Mouse (Mus musculus): ENCODE results near the gene 2010300C02Rik. TPM values are rescaled to one million over a fixed set of nuclear protein-coding genes. Genes with fewer than 3 reads are reported as not detected.

Gene 2010300C02Rik
- polyA plus RNA-seq, 2 experiments = 3.7 to 4.1 TPM

DNA sequence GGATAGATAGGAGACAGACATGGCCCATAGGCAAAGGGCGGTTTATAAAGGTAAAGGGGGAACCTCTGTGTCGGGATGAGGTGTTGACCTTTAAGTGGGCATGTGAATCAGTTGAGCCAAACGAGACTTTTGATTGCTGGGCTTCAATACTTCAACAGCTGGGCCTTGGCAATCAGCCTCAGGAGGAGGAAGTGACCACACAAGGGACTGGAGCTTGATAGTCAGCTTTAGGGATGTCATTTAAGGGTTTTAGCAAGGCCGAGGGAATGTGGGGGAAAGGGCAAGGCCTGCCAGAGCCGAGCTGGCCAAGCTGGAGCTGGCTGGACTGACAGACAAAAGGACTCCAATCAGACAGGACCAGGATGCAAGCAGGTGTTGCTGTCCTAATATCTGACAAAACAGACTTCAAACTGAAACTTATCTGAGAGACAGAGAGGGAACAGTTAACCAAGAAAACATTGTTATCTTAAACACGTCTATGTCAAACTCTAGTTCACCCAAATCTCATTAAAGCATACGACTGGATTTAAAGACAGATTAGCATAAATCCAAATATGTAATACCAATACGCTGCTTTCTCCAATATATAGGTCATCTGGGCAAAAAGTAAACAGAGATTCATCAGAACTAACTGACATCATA, 20.4 kb upstream of the 2010300C02Rik start:
- TF ChIP-seq POLR2A (IDR thresholded peaks at IDR 0.05; ENCODE audit: borderline replicate concordance, extremely low read depth, insufficient read depth, insufficient read length) = no peak
- H3K27ac ChIP-seq (replicated peaks; ENCODE audit: low read depth, low read length) = no peak overlapping the region
- no peaks in the 10 kb centered on the region for H3K9me3 ChIP-seq (ENCODE audit: control insufficient read depth, low read length)
- WGBS = 71% methylated on average over 8 of the region's 8 CpGs
- H3K27me3 ChIP-seq (ENCODE audit: control insufficient read depth, insufficient read depth, low read length) = no peaks in the 10 kb centered on the region
- ATAC-seq (ENCODE audit: low FRiP score, low read depth) (no peak), DNase-seq (ENCODE audit: low spot score) (no peak)
- H3K4me1 ChIP-seq (ENCODE audit: control insufficient read depth, insufficient read depth, low read length) = no peaks in the 10 kb centered on the region
- no peaks in the 10 kb centered on the region for H3K36me3 ChIP-seq (ENCODE audit: control insufficient read depth, insufficient read depth, low read length)
- no peak overlapping the region for H3K9ac ChIP-seq (ENCODE audit: low read depth, low read length, severe bottlenecking)
- no peak overlapping the region for H3K4me2 ChIP-seq (replicated peaks; ENCODE audit: low read depth, low read length, severe bottlenecking)
- H3K4me3 ChIP-seq (replicated peaks; ENCODE audit: low read length) = no peak overlapping the region

DNA sequence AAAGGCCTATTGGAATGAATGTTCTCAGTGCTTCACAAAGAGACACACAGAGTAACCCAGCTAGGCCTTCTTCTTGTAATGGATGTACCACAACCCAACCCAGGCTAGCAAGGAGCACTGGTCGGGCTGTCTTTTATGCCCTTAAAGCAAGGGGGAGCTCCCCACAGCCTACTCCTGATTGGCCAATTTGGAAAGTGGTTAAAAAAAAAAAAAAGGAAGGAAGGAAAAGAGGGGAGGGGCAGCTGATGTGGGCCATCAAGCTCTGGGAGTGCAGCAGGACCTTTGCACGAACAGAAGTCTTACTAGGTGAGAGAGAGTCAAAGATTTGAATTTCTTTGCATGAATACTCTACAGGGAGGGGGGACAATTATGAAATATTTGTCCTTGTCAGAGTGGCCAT, 19.0 kb upstream of the 2010300C02Rik start:
- Histone ChIP-seq H3K36me3 (ENCODE audit: control insufficient read depth, insufficient read depth, low read length) (no peaks in the 10 kb centered on the region), H3K9me3 (ENCODE audit: control insufficient read depth, low read length) (no peaks in the 10 kb centered on the region), H3K27me3 (ENCODE audit: control insufficient read depth, insufficient read depth, low read length) (no peaks in the 10 kb centered on the region), H3K27ac (replicated peaks; ENCODE audit: low read depth, low read length) (no peak overlapping the region), H3K4me3 (replicated peaks; ENCODE audit: low read length) (no peak overlapping the region), H3K4me1 (ENCODE audit: control insufficient read depth, insufficient read depth, low read length) (no peaks in the 10 kb centered on the region), H3K9ac (ENCODE audit: low read depth, low read length, severe bottlenecking) (no peak overlapping the region), H3K4me2 (replicated peaks; ENCODE audit: low read depth, low read length, severe bottlenecking) (no peak overlapping the region)
- DNase-seq (ENCODE audit: low spot score) (no peak), ATAC-seq (ENCODE audit: low FRiP score, low read depth) (no peak)
- 61% methylated on average over 2 of the region's 2 CpGs for WGBS
- TF ChIP-seq POLR2A (IDR thresholded peaks at IDR 0.05; ENCODE audit: borderline replicate concordance, extremely low read depth, insufficient read depth, insufficient read length) = no peak

DNA sequence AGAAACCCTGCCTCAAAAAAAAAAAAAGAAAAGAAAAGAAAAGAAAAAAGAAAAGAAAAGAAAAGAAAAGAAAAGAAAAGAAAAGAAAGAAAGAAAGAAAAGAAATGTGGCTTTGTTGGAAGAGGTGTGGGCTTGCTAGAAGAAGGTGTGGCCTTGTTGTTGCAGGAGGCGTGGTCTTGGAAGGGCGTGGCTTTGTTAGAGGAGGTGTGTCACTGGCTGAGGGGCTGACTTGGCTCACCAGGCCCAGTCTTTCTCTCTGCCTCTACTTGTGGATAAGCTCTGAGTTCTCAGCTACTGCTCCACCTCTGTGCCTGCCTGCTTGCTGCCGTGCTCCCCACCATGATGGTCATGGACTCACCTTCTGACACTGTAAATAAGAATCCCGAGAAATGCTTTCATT, 17.2 kb upstream of the 2010300C02Rik start:
- Histone ChIP-seq H3K36me3 (ENCODE audit: control insufficient read depth, insufficient read depth, low read length) (no peaks in the 10 kb centered on the region), H3K9me3 (ENCODE audit: control insufficient read depth, low read length) (no peaks in the 10 kb centered on the region), H3K4me1 (ENCODE audit: control insufficient read depth, insufficient read depth, low read length) (no peaks in the 10 kb centered on the region), H3K4me3 (replicated peaks; ENCODE audit: low read length) (no peak overlapping the region), H3K4me2 (replicated peaks; ENCODE audit: low read depth, low read length, severe bottlenecking) (no peak overlapping the region), H3K27me3 (ENCODE audit: control insufficient read depth, insufficient read depth, low read length) (no peaks in the 10 kb centered on the region), H3K27ac (replicated peaks; ENCODE audit: low read depth, low read length) (no peak overlapping the region), H3K9ac (ENCODE audit: low read depth, low read length, severe bottlenecking) (no peak overlapping the region)
- ATAC-seq (ENCODE audit: low FRiP score, low read depth) = no peak
- DNase-seq (ENCODE audit: low spot score) = no peak
- 75% methylated on average over 4 of the region's 4 CpGs for WGBS
- TF ChIP-seq POLR2A (IDR thresholded peaks at IDR 0.05; ENCODE audit: borderline replicate concordance, extremely low read depth, insufficient read depth, insufficient read length) = no peak

DNA sequence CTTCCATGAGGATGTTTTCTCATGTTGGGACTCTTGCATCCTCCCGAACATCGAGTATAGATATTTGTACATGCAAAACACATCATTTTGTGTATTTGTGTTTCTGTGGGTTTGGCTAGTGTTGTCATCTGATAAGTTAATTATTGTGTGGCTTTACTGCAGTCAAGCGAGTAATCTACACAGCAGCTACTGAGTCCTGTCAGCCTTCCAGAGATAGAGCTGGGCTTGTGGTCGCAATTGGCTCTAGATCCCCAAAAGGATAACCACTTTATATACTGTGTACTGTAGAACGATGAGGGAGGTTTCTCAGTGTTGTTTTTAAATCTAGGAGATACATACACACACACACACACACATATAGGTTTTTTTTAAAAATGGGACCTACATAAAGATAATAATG, 16.0 kb upstream of the 2010300C02Rik start:
- Histone ChIP-seq H3K4me3 (replicated peaks; ENCODE audit: low read length) (no peak overlapping the region), H3K36me3 (ENCODE audit: control insufficient read depth, insufficient read depth, low read length) (no peaks in the 10 kb centered on the region), H3K27ac (replicated peaks; ENCODE audit: low read depth, low read length) (no peak overlapping the region), H3K4me2 (replicated peaks; ENCODE audit: low read depth, low read length, severe bottlenecking) (no peak overlapping the region), H3K9ac (ENCODE audit: low read depth, low read length, severe bottlenecking) (no peak overlapping the region), H3K4me1 (ENCODE audit: control insufficient read depth, insufficient read depth, low read length) (no peaks in the 10 kb centered on the region), H3K27me3 (ENCODE audit: control insufficient read depth, insufficient read depth, low read length) (no peaks in the 10 kb centered on the region), H3K9me3 (ENCODE audit: control insufficient read depth, low read length) (no peaks in the 10 kb centered on the region)
- no peak for TF ChIP-seq POLR2A (IDR thresholded peaks at IDR 0.05; ENCODE audit: borderline replicate concordance, extremely low read depth, insufficient read depth, insufficient read length)
- 89% methylated on average over 5 of the region's 5 CpGs for whole genome bisulfite sequencing
- no peak for ATAC-seq (ENCODE audit: low FRiP score, low read depth)
- DNase-seq (ENCODE audit: low spot score) = no peak

DNA sequence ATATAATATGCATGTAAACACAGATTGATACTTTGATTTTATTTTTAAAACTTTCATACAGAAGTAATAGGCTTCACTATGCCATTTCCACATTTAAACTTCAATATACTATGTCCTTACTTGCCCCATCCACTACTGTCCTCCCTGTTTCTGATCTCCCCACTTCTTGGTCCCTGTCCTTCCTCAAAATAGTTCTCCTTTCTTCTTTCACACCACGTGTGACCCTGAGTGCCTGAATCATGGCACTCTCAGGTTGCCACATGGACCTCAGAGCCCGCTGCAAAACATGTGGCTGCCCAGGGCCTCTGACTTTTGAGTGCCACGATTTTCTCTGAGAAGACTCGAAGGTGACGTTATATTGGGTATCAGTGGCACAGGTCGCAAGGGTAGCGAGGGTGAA, 15.0 kb upstream of the 2010300C02Rik start:
- WGBS = 73% methylated on average over 7 of the region's 7 CpGs
- TF ChIP-seq POLR2A (IDR thresholded peaks at IDR 0.05; ENCODE audit: borderline replicate concordance, extremely low read depth, insufficient read depth, insufficient read length) = no peak
- no peak overlapping the region for H3K27ac ChIP-seq (replicated peaks; ENCODE audit: low read depth, low read length)

DNA sequence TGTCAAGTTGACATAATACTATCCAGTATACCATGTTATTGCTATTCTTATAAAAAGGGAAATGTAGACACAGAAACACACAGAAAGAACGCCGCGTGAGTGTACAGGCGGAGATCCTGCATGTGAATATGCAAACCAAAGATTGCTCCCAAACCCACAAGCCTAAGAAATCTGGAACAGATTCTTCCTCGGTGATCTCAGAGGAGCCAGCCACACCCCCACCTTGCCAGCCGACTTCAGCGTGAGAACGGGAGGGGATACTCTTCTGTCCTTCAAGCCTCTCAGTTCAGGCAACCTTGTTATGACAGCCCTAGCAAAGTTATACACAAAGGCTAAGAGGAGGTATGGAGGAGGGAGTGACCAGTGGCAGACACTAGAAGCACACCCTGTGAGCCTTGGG, 9.5 kb upstream of the 2010300C02Rik start:
- WGBS = 88% methylated on average over 8 of the region's 8 CpGs
- no peak for DNase-seq (ENCODE audit: low spot score)
- Histone ChIP-seq H3K4me2 (replicated peaks; ENCODE audit: low read depth, low read length, severe bottlenecking) (no peak overlapping the region), H3K4me3 (replicated peaks; ENCODE audit: low read length) (no peak overlapping the region), H3K9ac (ENCODE audit: low read depth, low read length, severe bottlenecking) (no peak overlapping the region), H3K27me3 (ENCODE audit: control insufficient read depth, insufficient read depth, low read length) (no peaks in the 10 kb centered on the region), H3K36me3 (ENCODE audit: control insufficient read depth, insufficient read depth, low read length) (no peaks in the 10 kb centered on the region), H3K9me3 (ENCODE audit: control insufficient read depth, low read length) (no peaks in the 10 kb centered on the region), H3K27ac (replicated peaks; ENCODE audit: low read depth, low read length) (no peak overlapping the region), H3K4me1 (ENCODE audit: control insufficient read depth, insufficient read depth, low read length) (no peaks in the 10 kb centered on the region)
- no peak for TF ChIP-seq POLR2A (IDR thresholded peaks at IDR 0.05; ENCODE audit: borderline replicate concordance, extremely low read depth, insufficient read depth, insufficient read length)
- no peak for ATAC-seq (ENCODE audit: low FRiP score, low read depth)

More for the DNA sequence above, 15.0 kb upstream of the 2010300C02Rik start:
- ATAC-seq (ENCODE audit: low FRiP score, low read depth) (no peak), DNase-seq (ENCODE audit: low spot score) (no peak)
- no peak overlapping the region for H3K4me2 ChIP-seq (replicated peaks; ENCODE audit: low read depth, low read length, severe bottlenecking)
- no peak overlapping the region for H3K4me3 ChIP-seq (replicated peaks; ENCODE audit: low read length)
- no peak overlapping the region for H3K9ac ChIP-seq (ENCODE audit: low read depth, low read length, severe bottlenecking)
- no peaks in the 10 kb centered on the region for H3K36me3 ChIP-seq (ENCODE audit: control insufficient read depth, insufficient read depth, low read length)
- no peaks in the 10 kb centered on the region for H3K4me1 ChIP-seq (ENCODE audit: control insufficient read depth, insufficient read depth, low read length)
- no peaks in the 10 kb centered on the region for H3K9me3 ChIP-seq (ENCODE audit: control insufficient read depth, low read length)
- no peaks in the 10 kb centered on the region for H3K27me3 ChIP-seq (ENCODE audit: control insufficient read depth, insufficient read depth, low read length)
